Mouse (Mus musculus): ENCODE data around the gene Nmrk1. TPM values are rescaled to one million over a fixed set of nuclear protein-coding genes. Genes with fewer than 3 reads are reported as not detected.

Gene Nmrk1
- polyA plus RNA-seq, 1 experiment: 4.0 TPM

GRCm38 (mm10) chr19:18630221-18631119 lies 1.3 kb upstream of the Nmrk1 start:
- TF ChIP-seq CTCF (IDR thresholded peaks at IDR 0.05; ENCODE audit: extremely low read depth, insufficient read depth, insufficient read length, insufficient replicate concordance) (no peak), POLR2A (IDR thresholded peaks at IDR 0.05; ENCODE audit: low read depth, low read length) (no peak)
- no peaks in the 10 kb centered on the region for H3K27me3 ChIP-seq (ENCODE audit: control insufficient read depth, insufficient read depth, low read length)
- H3K4me1 ChIP-seq (ENCODE audit: control insufficient read depth, insufficient read depth, insufficient read length): peaks cover 7% of the 10 kb centered on the region; the same call in 1 of the 2 replicates
- H3K36me3 ChIP-seq (ENCODE audit: control insufficient read depth, insufficient read depth, low read length): no peaks in the 10 kb centered on the region
- H3K4me3 ChIP-seq (ENCODE audit: extremely low read depth, insufficient read depth, insufficient read length): peak overlapping the region; percentile 82
- DNase-seq (ENCODE audit: low read depth in 1 of 2, low spot score in 2 of 2): no peak
- H3K27ac ChIP-seq (ENCODE audit: insufficient read depth, low read length): no peak overlapping the region
- WGBS: 8% methylated on average over 17 of the region's 17 CpGs

- TF ChIP-seq POLR2A (IDR thresholded peaks at IDR 0.05; ENCODE audit: low read depth, low read length): no peak
- TF ChIP-seq CTCF (IDR thresholded peaks at IDR 0.05; ENCODE audit: extremely low read depth, insufficient read depth, insufficient read length, insufficient replicate concordance): no peak
- DNase-seq (ENCODE audit: low read depth in 1 of 2, low spot score in 2 of 2): peak in 1 of 2 experiments; percentile 70
- peaks cover 7% of the 10 kb centered on the region; the same call in 1 of the 2 replicates for H3K4me1 ChIP-seq (ENCODE audit: control insufficient read depth, insufficient read depth, insufficient read length)
- H3K27ac ChIP-seq (ENCODE audit: insufficient read depth, low read length): peak overlapping the region; percentile 81
- WGBS: under 1% methylated on average over 40 of the region's 40 CpGs
- H3K27me3 ChIP-seq (ENCODE audit: control insufficient read depth, insufficient read depth, low read length): no peaks in the 10 kb centered on the region
- no peaks in the 10 kb centered on the region for H3K36me3 ChIP-seq (ENCODE audit: control insufficient read depth, insufficient read depth, low read length)
- peak overlapping the region; percentile 82 for H3K4me3 ChIP-seq (ENCODE audit: extremely low read depth, insufficient read depth, insufficient read length)
Measured at GRCm38 (mm10) chr19:18631161-18631643, 548 bp upstream of the Nmrk1 start.

- Histone ChIP-seq H3K4me3 (ENCODE audit: extremely low read depth, insufficient read depth, insufficient read length) (peak overlapping the region; percentile 70), H3K36me3 (ENCODE audit: control insufficient read depth, insufficient read depth, low read length) (no peaks in the 10 kb centered on the region), H3K27me3 (ENCODE audit: control insufficient read depth, insufficient read depth, low read length) (no peaks in the 10 kb centered on the region), H3K4me1 (ENCODE audit: control insufficient read depth, insufficient read depth, insufficient read length) (peaks cover 7% of the 10 kb centered on the region; the same call in 1 of the 2 replicates), H3K27ac (ENCODE audit: insufficient read depth, low read length) (no peak overlapping the region)
- 56% methylated on average over 13 of the region's 13 CpGs for WGBS
- TF ChIP-seq POLR2A (IDR thresholded peaks at IDR 0.05; ENCODE audit: low read depth, low read length): no peak
- no peak for DNase-seq (ENCODE audit: low read depth in 1 of 2, low spot score in 2 of 2)
Measured at GRCm38 (mm10) chr19:18632231-18633185, 758 bp downstream of the Nmrk1 start.

GRCm38 (mm10) chr19:18637954-18638353 lies 6.2 kb downstream of the Nmrk1 start:
- H3K4me3 ChIP-seq (ENCODE audit: extremely low read depth, insufficient read depth, insufficient read length): no peak overlapping the region
- no peak overlapping the region for H3K27ac ChIP-seq (ENCODE audit: insufficient read depth, low read length)
- DNase-seq (ENCODE audit: low read depth in 1 of 2, low spot score in 2 of 2): no peak
- peaks cover 3% of the 10 kb centered on the region; the same call in 1 of the 2 replicates for H3K4me1 ChIP-seq (ENCODE audit: control insufficient read depth, insufficient read depth, insufficient read length)
- H3K27me3 ChIP-seq (ENCODE audit: control insufficient read depth, insufficient read depth, low read length): no peaks in the 10 kb centered on the region
- WGBS: 92% methylated on average over 5 of the region's 5 CpGs
- TF ChIP-seq POLR2A (IDR thresholded peaks at IDR 0.05; ENCODE audit: low read depth, low read length): no peak
- TF ChIP-seq CTCF (IDR thresholded peaks at IDR 0.05; ENCODE audit: extremely low read depth, insufficient read depth, insufficient read length, insufficient replicate concordance): no peak
- peaks cover 5% of the 10 kb centered on the region for H3K36me3 ChIP-seq (ENCODE audit: control insufficient read depth, insufficient read depth, low read length)

- H3K4me3 ChIP-seq (ENCODE audit: extremely low read depth, insufficient read depth, insufficient read length): no peak overlapping the region
- H3K27me3 ChIP-seq (ENCODE audit: control insufficient read depth, insufficient read depth, low read length): no peaks in the 10 kb centered on the region
- peaks cover 5% of the 10 kb centered on the region for H3K36me3 ChIP-seq (ENCODE audit: control insufficient read depth, insufficient read depth, low read length)
- TF ChIP-seq POLR2A (IDR thresholded peaks at IDR 0.05; ENCODE audit: low read depth, low read length) (no peak), CTCF (IDR thresholded peaks at IDR 0.05; ENCODE audit: extremely low read depth, insufficient read depth, insufficient read length, insufficient replicate concordance) (no peak)
- H3K27ac ChIP-seq (ENCODE audit: insufficient read depth, low read length): peak overlapping the region; percentile 46; the same call in 1 of the 2 replicates
- 28% methylated on average over 5 of the region's 5 CpGs for WGBS
- peak in 1 of 2 experiments; percentile 28 for DNase-seq (ENCODE audit: low read depth in 1 of 2, low spot score in 2 of 2)
- H3K4me1 ChIP-seq (ENCODE audit: control insufficient read depth, insufficient read depth, insufficient read length): peaks cover 3% of the 10 kb centered on the region; the same call in 1 of the 2 replicates
Measured at GRCm38 (mm10) chr19:18638949-18639348, 7.2 kb downstream of the Nmrk1 start.

GRCm38 (mm10) chr19:18639552-18639951 lies 7.8 kb downstream of the Nmrk1 start:
- 56% methylated on average over 2 of the region's 2 CpGs for WGBS
- no peak overlapping the region for H3K4me3 ChIP-seq (ENCODE audit: extremely low read depth, insufficient read depth, insufficient read length)
- peaks cover 3% of the 10 kb centered on the region; the same call in 1 of the 2 replicates for H3K4me1 ChIP-seq (ENCODE audit: control insufficient read depth, insufficient read depth, insufficient read length)
- TF ChIP-seq POLR2A (IDR thresholded peaks at IDR 0.05; ENCODE audit: low read depth, low read length) (no peak), CTCF (IDR thresholded peaks at IDR 0.05; ENCODE audit: extremely low read depth, insufficient read depth, insufficient read length, insufficient replicate concordance) (peak; percentile 28; the same call in 1 of the 2 replicates)
- H3K27me3 ChIP-seq (ENCODE audit: control insufficient read depth, insufficient read depth, low read length): no peaks in the 10 kb centered on the region
- H3K27ac ChIP-seq (ENCODE audit: insufficient read depth, low read length): no peak overlapping the region
- peaks cover 6% of the 10 kb centered on the region for H3K36me3 ChIP-seq (ENCODE audit: control insufficient read depth, insufficient read depth, low read length)
- DNase-seq (ENCODE audit: low read depth in 1 of 2, low spot score in 2 of 2): no peak

Measured in spleen, adult 2 months (tissue).